Mouse (Mus musculus) C2C12 (cell line): Measurements from ENCODE around the gene Mapk11. TPM values are rescaled to one million over a fixed set of nuclear protein-coding genes. Genes with fewer than 3 reads are reported as not detected.
A peak's percentile ranks its signal among the peaks of the same experiment; 100 is the strongest.

Source experiments
- H3K27me3 ChIP-seq: one replicate; pipeline ENCODE4 v1.6.1; 2011; ENCODE audit not compliant: control insufficient read depth, insufficient read depth, insufficient read length
- H3K36me3 ChIP-seq: one replicate; pipeline ENCODE4 v1.6.1; 2011; ENCODE audit not compliant: control insufficient read depth, insufficient read depth
- H3K4me3 ChIP-seq: one replicate; pipeline ENCODE4 v1.5.1; 2011; ENCODE audit warnings: mild to moderate bottlenecking, control low read depth; ENCODE audit not compliant: poor library complexity, insufficient read depth, severe bottlenecking
- H3K79me2 ChIP-seq: one replicate; pipeline ENCODE4 v1.6.1; 2011; ENCODE audit not compliant: control insufficient read depth, insufficient read depth
- H3K79me3 ChIP-seq: one replicate; pipeline ENCODE4 v1.6.1; 2011; ENCODE audit warnings: low read depth, control low read depth
- H3ac ChIP-seq: one replicate; pipeline ENCODE3; 2011; ENCODE audit warnings: low read depth; ENCODE audit not compliant: control insufficient read depth, insufficient read length
- CEBPB ChIP-seq: IDR thresholded peaks from one replicate; pipeline ENCODE4 v1.6.1; 2011; ENCODE audit warnings: low read depth, mild to moderate bottlenecking, control low read depth, moderate library complexity
- CTCF ChIP-seq: IDR thresholded peaks from one replicate; pipeline ENCODE4 v1.5.1; 2011; ENCODE audit not compliant: control insufficient read depth, insufficient read depth, insufficient read length
- FOSL1 ChIP-seq: IDR thresholded peaks from one replicate; pipeline ENCODE4 v1.8.0; 2011; ENCODE audit warnings: mild to moderate bottlenecking, low read length; ENCODE audit not compliant: poor library complexity, insufficient read depth, severe bottlenecking
- MAX ChIP-seq: IDR thresholded peaks from one replicate; pipeline ENCODE4 v1.6.1; 2011; ENCODE audit warnings: mild to moderate bottlenecking, control low read depth
- MYOD1 ChIP-seq: IDR thresholded peaks from one replicate; pipeline ENCODE4 v1.6.1; 2011; ENCODE audit warnings: low read depth; ENCODE audit not compliant: control insufficient read depth, insufficient read length
- MYOG ChIP-seq: IDR thresholded peaks from one replicate; pipeline ENCODE4 v1.6.1; 2011; ENCODE audit not compliant: control insufficient read depth, insufficient read length; ENCODE audit errors: extremely low read depth
- USF1 ChIP-seq: IDR thresholded peaks from one replicate; pipeline ENCODE4 v1.6.1; 2011; ENCODE audit warnings: low read depth, mild to moderate bottlenecking, control low read depth, moderate library complexity
- polyA plus RNA-seq: library from polyadenylated mRNA; unstranded; fragments of >200 nt; fragmentation: generic; extraction: Trizol; gene quantifications from one replicate; pipeline ENCODE4 v1.2.1, GENCODE M21; 2012; ENCODE audit warnings: missing spikeins

Gene Mapk11
- polyA plus RNA-seq, 1 experiment, result 14.9 TPM

DNA sequence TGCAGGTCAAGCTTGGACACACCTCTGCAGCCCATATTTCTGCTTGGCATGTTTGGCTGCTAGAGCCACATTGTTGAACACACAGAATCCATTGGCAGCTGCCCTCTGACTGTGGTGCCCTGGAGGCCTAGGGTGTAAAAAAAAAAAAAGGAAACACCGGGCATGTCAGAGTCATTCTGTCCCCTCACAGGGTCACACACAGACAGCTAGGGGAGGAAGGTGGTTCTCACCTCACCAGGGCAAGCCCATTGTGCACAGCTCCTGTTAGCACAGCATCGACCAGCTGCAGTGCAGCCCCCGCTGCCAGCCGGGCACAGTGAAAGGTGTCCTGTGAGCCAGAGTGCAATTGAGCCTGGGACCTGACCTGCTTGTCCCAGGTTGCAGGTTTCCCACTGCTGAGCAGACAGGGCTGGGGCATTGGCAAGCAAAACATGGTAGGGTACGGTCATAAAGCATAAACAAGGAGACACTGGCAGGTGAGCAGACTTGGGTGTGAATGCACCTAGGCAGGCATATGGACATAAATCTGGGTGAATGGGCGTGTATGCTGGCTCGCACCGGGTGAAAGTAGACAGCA lies 22.0 kb downstream of the Mapk11 start:
- H3K27me3 ChIP-seq, result no peaks in the 10 kb centered on the region
- TF ChIP-seq USF1 (no peak), FOSL1 (no peak)
- peaks cover 45% of the 10 kb centered on the region for H3K36me3 ChIP-seq
- H3K79me2 ChIP-seq, result peaks cover 22% of the 10 kb centered on the region
- peak overlapping the region; percentile 49 for H3K4me3 ChIP-seq
- peaks cover 4% of the 10 kb centered on the region for H3K79me3 ChIP-seq
- H3ac ChIP-seq, result peak overlapping the region; percentile 88

DNA sequence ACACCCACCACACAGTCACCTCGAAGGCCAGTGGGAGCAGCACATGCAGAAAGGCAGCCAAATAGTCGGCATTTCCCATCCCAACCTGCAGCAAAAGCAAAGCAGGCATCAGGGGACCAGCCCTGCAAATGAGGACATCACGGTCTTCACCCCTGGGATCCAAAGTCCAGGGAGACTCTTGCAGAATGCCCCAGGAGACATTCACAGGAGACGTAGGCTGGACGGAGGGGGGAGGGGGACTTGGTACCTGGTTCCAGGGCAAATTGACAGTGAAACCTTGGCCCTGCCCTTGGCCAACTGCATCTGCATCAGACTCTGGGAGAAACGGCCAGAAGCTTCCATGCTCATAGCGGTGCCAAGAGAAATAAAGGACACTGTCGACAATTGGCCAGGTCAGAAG lies 22.8 kb downstream of the Mapk11 start:
- Histone ChIP-seq H3K79me2 (peaks cover 30% of the 10 kb centered on the region), H3K4me3 (no peak overlapping the region), H3K79me3 (peaks cover 12% of the 10 kb centered on the region), H3ac (no peak overlapping the region), H3K27me3 (no peaks in the 10 kb centered on the region), H3K36me3 (peaks cover 40% of the 10 kb centered on the region)
- TF ChIP-seq MAX (no peak), MYOG (no peak)

DNA sequence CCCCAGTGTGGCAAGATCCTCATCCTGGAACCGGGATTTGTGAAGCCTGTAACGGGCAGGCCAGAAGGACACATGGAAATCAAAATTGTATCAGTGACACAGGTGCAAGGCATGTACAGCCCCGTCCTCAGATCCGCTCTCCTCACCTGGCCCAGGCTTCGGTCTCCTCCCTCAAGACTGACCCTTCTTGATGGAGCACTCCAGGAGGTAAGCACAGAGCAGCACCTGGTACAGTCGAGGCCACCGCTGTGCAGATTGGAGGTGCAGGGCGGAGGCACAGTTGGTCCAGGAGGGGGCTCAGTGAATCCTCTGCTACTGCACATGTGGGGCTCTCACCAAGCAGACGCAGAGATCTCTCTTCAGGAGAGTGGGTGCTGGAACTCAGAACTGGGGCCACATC lies 24.1 kb downstream of the Mapk11 start:
- H3K79me3 ChIP-seq, result peaks cover 25% of the 10 kb centered on the region
- TF ChIP-seq USF1 (no peak), FOSL1 (no peak), CEBPB (no peak), MYOD1 (no peak), CTCF (no peak), MYOG (no peak), MAX (no peak)
- H3K27me3 ChIP-seq, result no peaks in the 10 kb centered on the region
- H3ac ChIP-seq, result no peak overlapping the region
- H3K79me2 ChIP-seq, result peaks cover 43% of the 10 kb centered on the region
- no peak overlapping the region for H3K4me3 ChIP-seq
- peaks cover 36% of the 10 kb centered on the region for H3K36me3 ChIP-seq

DNA sequence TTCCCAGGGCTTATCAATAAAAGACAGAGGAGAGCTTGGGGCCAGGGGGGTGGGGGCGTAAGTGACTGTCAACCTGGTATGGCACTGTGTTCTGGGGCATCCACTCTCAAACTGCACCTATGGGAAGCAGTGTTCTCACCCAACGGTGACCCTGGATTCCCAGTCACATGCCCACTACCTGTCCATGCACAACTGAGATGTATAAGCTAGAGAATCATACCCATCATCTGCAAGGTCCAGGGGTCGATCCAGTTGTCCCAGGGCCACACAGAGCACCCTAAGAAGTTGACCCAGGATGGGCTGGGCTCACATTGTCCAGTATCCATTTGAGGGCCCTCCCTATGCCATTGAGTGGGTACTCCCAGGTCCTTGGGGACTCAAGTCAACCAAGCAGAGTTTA lies 25.1 kb downstream of the Mapk11 start:
- Histone ChIP-seq H3K79me2 (peaks cover 53% of the 10 kb centered on the region), H3K27me3 (no peaks in the 10 kb centered on the region), H3K36me3 (peaks cover 42% of the 10 kb centered on the region), H3K4me3 (no peak overlapping the region), H3ac (no peak overlapping the region), H3K79me3 (peaks cover 35% of the 10 kb centered on the region)
- no peak for TF ChIP-seq MYOG
- TF ChIP-seq USF1, result no peak
- TF ChIP-seq MAX, result no peak

DNA sequence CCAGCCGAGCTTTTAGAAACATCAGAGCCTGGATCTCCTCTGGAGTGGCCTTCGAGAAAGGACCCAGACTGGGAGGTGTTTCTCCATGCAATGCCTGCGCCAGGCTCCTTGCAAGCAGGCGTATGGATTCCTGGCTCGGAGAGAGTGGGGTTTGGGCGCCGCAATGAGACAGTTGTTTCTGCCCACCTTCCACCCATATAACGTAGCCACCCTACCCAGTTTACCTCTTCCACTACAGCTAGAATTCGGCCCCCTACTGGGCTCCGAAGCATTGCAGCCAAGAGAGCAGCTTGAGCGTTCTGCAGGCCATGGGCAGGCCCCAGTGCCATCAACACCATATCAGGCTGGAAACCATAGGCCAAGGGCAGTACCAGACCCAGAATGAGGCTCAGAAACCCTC lies 25.8 kb downstream of the Mapk11 start:
- Histone ChIP-seq H3K79me2 (peaks cover 60% of the 10 kb centered on the region), H3ac (no peak overlapping the region), H3K36me3 (peaks cover 49% of the 10 kb centered on the region), H3K27me3 (no peaks in the 10 kb centered on the region), H3K79me3 (peaks cover 41% of the 10 kb centered on the region), H3K4me3 (peak overlapping the region; percentile 100)
- TF ChIP-seq USF1 (no peak), CTCF (no peak), CEBPB (no peak), MYOD1 (no peak), MYOG (no peak), FOSL1 (no peak), MAX (no peak)

DNA sequence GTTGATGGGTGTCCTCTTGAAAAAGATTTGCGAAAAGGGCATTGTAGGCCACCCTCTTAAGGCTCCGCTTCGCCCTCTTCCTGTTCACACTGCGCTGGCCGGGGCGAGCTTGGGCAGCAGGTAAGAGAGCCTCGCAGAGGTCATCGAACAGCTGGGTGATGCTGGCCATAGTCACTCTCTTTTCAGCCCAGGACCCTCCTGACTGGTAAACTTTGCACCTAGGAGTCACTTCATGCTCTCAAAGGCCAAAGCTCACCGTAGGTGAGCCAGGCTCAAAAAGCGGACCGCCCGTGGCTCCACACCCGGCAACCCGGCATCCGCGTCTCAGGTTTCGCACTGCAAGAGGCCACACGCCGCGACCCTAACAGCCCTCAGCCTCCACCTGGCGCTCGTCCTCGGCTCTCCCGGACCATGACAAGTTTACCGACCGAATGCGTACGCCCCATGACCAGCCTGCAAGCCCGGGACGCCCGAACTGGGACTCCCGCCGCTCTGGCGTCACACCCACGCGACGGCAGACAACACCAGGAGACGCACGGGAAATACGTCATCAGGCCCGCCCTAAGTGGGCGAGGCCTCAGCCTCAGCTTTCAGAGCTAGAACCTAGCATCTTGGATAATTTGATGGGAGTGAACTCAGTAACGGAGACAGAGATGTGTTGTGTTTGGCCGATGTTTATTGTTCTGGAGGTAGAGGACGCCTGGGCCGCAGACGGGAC lies 26.6 kb downstream of the Mapk11 start, which contains the start of gene Tubgcp6:
Gene Tubgcp6, minus strand, starts transcription at position 464 of the 718 bp plus-strand sequence.
- Histone ChIP-seq H3K27me3 (no peaks in the 10 kb centered on the region), H3K79me2 (peaks cover 65% of the 10 kb centered on the region), H3K36me3 (peaks cover 57% of the 10 kb centered on the region), H3ac (peak within 1 kb of the TSS; percentile 96), H3K79me3 (peaks cover 47% of the 10 kb centered on the region), H3K4me3 (peak within 1 kb of the TSS; percentile 100)
- TF ChIP-seq MAX (peak; percentile 76), CEBPB (no peak), MYOD1 (no peak)
